Mouse (Mus musculus) embryo, embryonic 11.5 days (tissue): ENCODE measurements at regions not wholly inside any gene's neighbourhood (a gene's known extent, or its start where the extent isn't known, plus 50 kb on each side); places are given as distances from the start of the nearest gene placed in this dataset.

Experiments
- DNase-seq: peaks from one replicate; pipeline ENCODE4 v3.0.0-alpha.2; 2012; ENCODE audit warnings: low read depth, low spot score

DNA sequence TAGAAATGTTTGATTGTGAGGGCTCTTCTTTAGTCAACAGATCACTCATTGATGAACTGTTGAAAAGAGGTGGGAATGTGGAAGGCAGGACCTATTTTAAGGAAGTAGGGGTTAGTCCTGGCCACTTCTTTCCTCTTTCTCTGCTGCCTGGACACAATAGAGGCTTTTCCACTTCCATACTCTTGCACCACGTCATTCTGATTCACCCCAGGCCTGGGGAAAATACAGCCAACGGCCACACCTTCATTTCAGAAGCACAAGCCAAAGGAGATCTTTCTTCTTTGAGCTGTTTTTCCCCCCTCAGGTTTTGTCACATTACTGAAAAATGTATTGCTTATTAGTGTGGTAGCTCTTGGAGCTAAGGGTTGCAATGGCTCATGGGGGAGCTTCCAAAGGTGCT is 237.9 kb upstream of the Dcn start:
- no peak for DNase-seq

GRCm38 (mm10) chr10:97245674-97246073 is 233.7 kb upstream of the Dcn start:
- DNase-seq = no peak

GRCm38 (mm10) chr10:97248522-97248921 is 230.9 kb upstream of the Dcn start:
- DNase-seq = no peak

GRCm38 (mm10) chr10:97249760-97250159 is 229.6 kb upstream of the Dcn start:
- DNase-seq = no peak

DNA sequence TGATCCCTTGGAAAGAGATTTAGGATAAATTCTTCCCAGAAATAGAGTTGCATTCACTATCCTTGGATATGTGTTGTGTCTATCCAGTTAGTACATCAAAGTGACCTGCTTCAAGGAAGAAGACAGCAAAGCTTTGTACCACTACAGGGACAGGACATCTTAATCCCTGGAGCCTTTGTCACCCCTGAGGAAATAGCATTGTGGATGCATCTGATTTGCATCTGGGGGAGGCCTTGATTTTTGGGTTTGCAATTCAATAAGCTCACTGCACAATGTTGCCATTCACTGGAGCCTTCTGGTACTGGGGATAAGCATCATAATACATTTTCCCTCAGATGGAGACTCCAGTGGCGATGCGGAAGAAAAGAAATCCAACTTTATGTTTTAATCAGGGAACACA is 229.2 kb upstream of the Dcn start:
- no peak for DNase-seq

DNA sequence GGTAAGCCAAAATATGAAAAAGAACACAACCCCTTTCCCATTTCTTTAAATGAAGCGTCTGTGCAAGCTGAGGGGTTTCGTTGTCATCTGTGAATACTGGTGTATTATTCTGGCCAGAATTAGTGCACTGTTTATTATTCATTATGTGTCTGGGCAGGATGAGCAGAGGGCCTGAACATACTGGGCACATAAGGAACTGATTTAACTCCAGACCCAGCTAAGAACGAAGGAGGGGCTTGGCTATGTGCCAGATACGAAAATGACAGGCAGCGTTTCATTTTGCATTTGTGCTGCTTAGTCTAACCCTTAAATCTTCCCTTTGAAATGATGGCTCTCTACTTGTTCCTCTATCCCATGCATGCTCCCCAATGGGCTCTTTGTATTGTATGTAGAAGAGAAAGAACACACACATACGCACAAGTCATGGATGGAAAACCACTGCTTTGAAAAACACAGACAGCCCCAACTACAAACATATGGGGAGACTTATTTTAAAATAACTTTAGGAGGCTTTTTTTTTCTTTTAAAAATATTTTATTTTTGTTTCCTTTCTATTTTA is 213.4 kb upstream of the Dcn start:
- DNase-seq = peak; percentile 57

- no peak for DNase-seq
These were observed 197.0 kb upstream of the Dcn start for GRCm38 (mm10) chr10:97282416-97282815.

GRCm38 (mm10) chr10:97282841-97283496 is 196.4 kb upstream of the Dcn start:
- DNase-seq = no peak

GRCm38 (mm10) chr10:97304791-97305355 is 174.5 kb upstream of the Dcn start:
- no peak for DNase-seq

DNA sequence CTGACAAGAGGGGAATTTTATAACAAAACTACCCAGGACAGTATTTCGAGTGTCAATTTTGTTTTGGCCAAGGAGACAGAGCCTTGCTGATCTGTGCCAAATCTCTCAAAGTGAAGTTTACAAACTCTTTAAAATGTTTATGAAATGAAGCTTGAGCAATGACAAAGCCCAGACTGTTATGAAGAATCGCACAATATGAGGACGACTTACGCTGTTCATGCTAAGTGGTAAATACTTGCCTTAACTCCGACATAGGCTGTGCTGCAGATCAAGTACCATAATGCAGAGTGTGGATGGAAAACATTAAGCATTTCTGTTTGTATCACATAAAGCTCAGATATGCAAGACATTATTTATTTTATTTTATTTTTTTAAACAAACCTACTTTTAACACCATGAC is 169.8 kb upstream of the Dcn start:
- no peak for DNase-seq

- DNase-seq = no peak
These were observed 166.9 kb upstream of the Dcn start for GRCm38 (mm10) chr10:97312509-97312908.

GRCm38 (mm10) chr10:97312978-97313377 is 166.4 kb upstream of the Dcn start:
- DNase-seq = peak; percentile 93

- DNase-seq = peak; percentile 78
These were observed 166.0 kb upstream of the Dcn start for GRCm38 (mm10) chr10:97313407-97313901.

- no peak for DNase-seq
These were observed 146.8 kb upstream of the Dcn start for GRCm38 (mm10) chr10:97332639-97333038.

- no peak for DNase-seq
These were observed 145.4 kb upstream of the Dcn start for GRCm38 (mm10) chr10:97334044-97334443.

DNA sequence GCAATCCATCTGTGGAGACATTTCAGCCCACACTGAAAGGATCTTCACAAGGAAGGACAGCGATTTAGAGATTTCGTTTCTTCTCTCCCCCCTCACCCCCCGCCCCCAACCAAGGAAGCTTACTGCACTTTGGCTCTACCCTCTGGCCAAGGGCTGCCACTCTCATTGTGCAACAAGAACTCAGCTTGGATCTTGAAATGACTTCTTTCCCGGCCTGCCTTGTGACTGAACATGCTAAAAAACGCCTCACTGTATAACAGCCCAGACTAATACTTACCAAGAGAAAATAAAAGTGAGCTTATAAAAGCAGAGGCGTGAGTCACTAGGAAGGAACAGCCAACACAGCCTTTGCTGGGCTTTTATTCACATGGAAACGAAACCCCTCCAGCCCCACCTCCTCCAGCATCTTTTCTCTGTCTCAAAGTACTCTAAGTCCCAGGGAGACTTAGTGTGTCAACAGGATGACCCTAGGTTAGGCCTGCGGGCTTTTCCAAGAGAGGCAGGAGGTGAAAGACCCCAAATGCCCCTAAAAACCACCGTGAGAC is 144.7 kb upstream of the Dcn start:
- DNase-seq = no peak

GRCm38 (mm10) chr10:97338033-97338692 is 141.2 kb upstream of the Dcn start:
- DNase-seq = no peak

GRCm38 (mm10) chr10:97339866-97340706 is 139.3 kb upstream of the Dcn start:
- peak; percentile 19 for DNase-seq

- DNase-seq = peak; percentile 63
These were observed 134.1 kb upstream of the Dcn start for GRCm38 (mm10) chr10:97345347-97345746.

- DNase-seq = no peak
These were observed 132.5 kb upstream of the Dcn start for GRCm38 (mm10) chr10:97346949-97347348.

- no peak for DNase-seq
These were observed 110.8 kb upstream of the Dcn start for GRCm38 (mm10) chr10:97368625-97369024.
